Mouse (Mus musculus) CH12.LX (cell line): Measurements from ENCODE around the gene Dmac2. TPM values are rescaled to one million over a fixed set of nuclear protein-coding genes. Genes with fewer than 3 reads are reported as not detected.

Experiments used
- DNase-seq: peaks from one replicate; pipeline ENCODE4 v3.0.0-alpha.2; 2013; ENCODE audit errors: extremely low read depth
- H3K27ac ChIP-seq: 2 replicates; pipeline ENCODE4 v1.5.1; 2012; ENCODE audit warnings: low read depth, mild to moderate bottlenecking, control low read depth, moderate library complexity; ENCODE audit not compliant: insufficient read depth
- H3K27me3 ChIP-seq: replicated peaks from 2 replicates; pipeline ENCODE3; 2012; ENCODE audit warnings: inconsistent platforms
- H3K36me3 ChIP-seq, 2 experiments: replicated peaks in 1 of 2; 2 replicates each; pipeline versions ENCODE3 to v1.6.1; 2012; ENCODE audit warnings: inconsistent platforms in 1 of 2, low read length in 1 of 2, mild to moderate bottlenecking in 1 of 2, mixed read lengths in 1 of 2, moderate library complexity in 1 of 2; ENCODE audit not compliant: control insufficient read depth in 1 of 2, insufficient read depth in 1 of 2
- H3K4me1 ChIP-seq, 2 experiments: 2 replicates each; pipeline ENCODE4 v1.6.1; 2012; ENCODE audit warnings: inconsistent platforms in 1 of 2, moderate library complexity in 1 of 2; ENCODE audit not compliant: insufficient read depth in 2 of 2, control insufficient read depth in 1 of 2
- H3K4me2 ChIP-seq: 2 replicates; pipeline ENCODE4 v1.6.1; 2012; ENCODE audit warnings: low read depth, mild to moderate bottlenecking, control low read depth; ENCODE audit not compliant: poor library complexity, insufficient read depth, severe bottlenecking
- H3K4me3 ChIP-seq, 3 experiments: fragments of 150-350 bp in 1 of 3; sonication (generic) in 1 of 3; replicated peaks in 1 of 3; 2 replicates each; pipeline versions ENCODE3 to v1.5.1; 2011 to 2012; ENCODE audit warnings: low read depth in 2 of 3, low read length in 2 of 3, mild to moderate bottlenecking in 2 of 3, moderate library complexity in 2 of 3, control low read depth in 1 of 3, improper control_type of control experiment in 1 of 3, inconsistent platforms in 1 of 3, mixed read lengths in 1 of 3; ENCODE audit not compliant: poor library complexity in 1 of 3
- H3K79me2 ChIP-seq: replicated peaks from 2 replicates; pipeline ENCODE4 v1.6.1; 2012; ENCODE audit warnings: mild to moderate bottlenecking, moderate library complexity; ENCODE audit not compliant: control insufficient read depth, poor library complexity, insufficient read depth, severe bottlenecking; ENCODE audit errors: extremely low read depth
- H3K9ac ChIP-seq: 2 replicates; pipeline ENCODE4 v1.6.1; 2012; ENCODE audit warnings: low read depth, mild to moderate bottlenecking, control low read depth, moderate library complexity; ENCODE audit not compliant: insufficient read depth
- H3K9me3 ChIP-seq: replicated peaks from 2 replicates; pipeline ENCODE3; 2012; ENCODE audit warnings: low read length, inconsistent platforms, mixed read lengths
- BHLHE40 ChIP-seq: IDR thresholded peaks from 2 replicates; pipeline ENCODE4 v1.6.1; 2011; ENCODE audit warnings: mild to moderate bottlenecking, low read depth, low read length, improper control_type of control experiment
- CHD2 ChIP-seq: IDR thresholded peaks from 2 replicates; pipeline ENCODE4 v1.6.1; 2011; ENCODE audit warnings: low read length, improper control_type of control experiment
- CTCF ChIP-seq, 2 experiments: IDR thresholded peaks in 1 of 2; conservative IDR thresholded peaks in 1 of 2; 2 replicates each; pipeline ENCODE4 v1.5.1; 2011 to 2012; ENCODE audit warnings: low read depth in 2 of 2, low read length in 2 of 2, improper control_type of control experiment in 1 of 2, inconsistent platforms in 1 of 2, mild to moderate bottlenecking in 1 of 2, moderate library complexity in 1 of 2
- E2F4 ChIP-seq: IDR thresholded peaks from 2 replicates; pipeline ENCODE4 v1.6.1; 2011; ENCODE audit warnings: low read depth, low read length, improper control_type of control experiment; ENCODE audit not compliant: insufficient replicate concordance
- EP300 ChIP-seq: IDR thresholded peaks from 2 replicates; pipeline ENCODE4 v1.6.1; 2011; ENCODE audit warnings: low read length, improper control_type of control experiment
- GABPA ChIP-seq: IDR thresholded peaks from 2 replicates; pipeline ENCODE4 v1.6.1; 2012; ENCODE audit warnings: low read depth, low read length, improper control_type of control experiment, inconsistent platforms; ENCODE audit not compliant: insufficient replicate concordance
- IRF4 ChIP-seq: IDR thresholded peaks from 2 replicates; pipeline ENCODE4 v1.6.1; 2014; ENCODE audit warnings: low read depth, mild to moderate bottlenecking, inconsistent platforms, low read length, improper control_type of control experiment
- JUN ChIP-seq: IDR thresholded peaks from 2 replicates; pipeline ENCODE4 v1.6.1; 2011; ENCODE audit warnings: low read depth, mild to moderate bottlenecking, low read length, improper control_type of control experiment, moderate library complexity; ENCODE audit not compliant: insufficient read depth
- KAT2A ChIP-seq: IDR thresholded peaks from 2 replicates; pipeline ENCODE4 v1.6.1; 2012; ENCODE audit warnings: low read length, improper control_type of control experiment, inconsistent platforms; ENCODE audit not compliant: insufficient replicate concordance
- MAFK ChIP-seq: IDR thresholded peaks from 2 replicates; pipeline ENCODE4 v1.6.1; 2011; ENCODE audit warnings: low read length, improper control_type of control experiment; ENCODE audit not compliant: insufficient replicate concordance
- MAX ChIP-seq: IDR thresholded peaks from 2 replicates; pipeline ENCODE4 v1.6.1; 2011; ENCODE audit warnings: low read length, improper control_type of control experiment
- MAZ ChIP-seq: IDR thresholded peaks from 2 replicates; pipeline ENCODE4 v1.6.1; 2012; ENCODE audit warnings: low read depth, mild to moderate bottlenecking, inconsistent platforms, low read length, improper control_type of control experiment, moderate library complexity
- MEF2A ChIP-seq: IDR thresholded peaks from 2 replicates; pipeline ENCODE4 v1.6.1; 2014; ENCODE audit warnings: low read depth, mild to moderate bottlenecking, inconsistent platforms, low read length, improper control_type of control experiment, borderline replicate concordance
- MXI1 ChIP-seq: IDR thresholded peaks from 2 replicates; pipeline ENCODE4 v1.6.1; 2011; ENCODE audit warnings: mild to moderate bottlenecking, low read depth, low read length, improper control_type of control experiment
- MYC ChIP-seq: IDR thresholded peaks from 2 replicates; pipeline ENCODE4 v1.6.1; 2011; ENCODE audit warnings: low read depth, mild to moderate bottlenecking, improper control_type of control experiment, low read length
- PAX5 ChIP-seq: IDR thresholded peaks from 2 replicates; pipeline ENCODE4 v1.6.1; 2012; ENCODE audit warnings: low read length, inconsistent platforms, mixed read lengths
- POLR2AphosphoS2 ChIP-seq: IDR thresholded peaks from 2 replicates; pipeline ENCODE4 v1.6.1; 2011; ENCODE audit warnings: low read depth, low read length, improper control_type of control experiment
- RAD21 ChIP-seq: IDR thresholded peaks from 2 replicates; pipeline ENCODE4 v1.6.1; 2011; ENCODE audit warnings: low read depth, mild to moderate bottlenecking, low read length, improper control_type of control experiment, moderate library complexity
- RCOR1 ChIP-seq: conservative IDR thresholded peaks from 2 replicates; pipeline ENCODE4 v1.6.1; 2012; ENCODE audit warnings: low read depth, mild to moderate bottlenecking, inconsistent platforms, low read length, improper control_type of control experiment
- SIN3A ChIP-seq: IDR thresholded peaks from 2 replicates; pipeline ENCODE4 v1.6.1; 2012; ENCODE audit warnings: low read length, improper control_type of control experiment, inconsistent platforms
- TBP ChIP-seq: conservative IDR thresholded peaks from 2 replicates; pipeline ENCODE4 v1.6.1; 2011; ENCODE audit warnings: low read depth, low read length, improper control_type of control experiment
- USF1 ChIP-seq: IDR thresholded peaks from 2 replicates; pipeline ENCODE4 v1.6.1; 2014; ENCODE audit warnings: low read depth, mild to moderate bottlenecking, inconsistent platforms, low read length, improper control_type of control experiment
- ZC3H11A ChIP-seq: IDR thresholded peaks from 2 replicates; pipeline ENCODE4 v1.6.1; 2012; ENCODE audit warnings: low read depth, mild to moderate bottlenecking, inconsistent platforms, low read length, improper control_type of control experiment
- ZKSCAN1 ChIP-seq: IDR thresholded peaks from 2 replicates; pipeline ENCODE4 v1.6.1; 2012; ENCODE audit warnings: low read depth, inconsistent platforms, low read length, improper control_type of control experiment, borderline replicate concordance
- ZMIZ1 ChIP-seq: IDR thresholded peaks from 2 replicates; pipeline ENCODE4 v1.6.1; 2012; ENCODE audit warnings: low read depth, mild to moderate bottlenecking, inconsistent platforms, low read length, improper control_type of control experiment
- ZNF384 ChIP-seq: IDR thresholded peaks from 2 replicates; pipeline ENCODE4 v1.6.1; 2012; ENCODE audit warnings: low read depth, low read length, improper control_type of control experiment, inconsistent platforms
- dilution Hi-C: fragments of 300-500 bp; cut with MboI; formaldehyde crosslinking; loops from 2 replicates; pipeline ENCODE4 v1.14.3; 2020; ENCODE audit warnings: low sequenced_read_pairs; ENCODE audit not compliant: extremely low pct_unique_long_range_greater_than_20kb, extremely low pct_ligation_motif_present
- in situ Hi-C: fragments of 300-500 bp; cut with MboI; formaldehyde crosslinking; loops from 3 replicates; pipeline ENCODE4 v1.14.3; 2019; ENCODE audit warnings: low sequenced_read_pairs, low pct_ligation_motif_present, low pct_unique_long_range_greater_than_20kb, mixed read lengths
- polyA plus RNA-seq: library from polyadenylated mRNA; unstranded; fragments of >175 nt; gene quantifications from 2 replicates; pipeline ENCODE4 v1.2.1, GENCODE M21; 2012; ENCODE audit warnings: low read depth; ENCODE audit not compliant: insufficient read length
- total RNA-seq, 2 experiments: library from RNA; depleted of rRNA; stranded (reverse); fragments of 300-350 nt in 1 of 2; fragments of >200 nt in 1 of 2; gene quantifications; 2 replicates each; pipeline ENCODE4 v1.2.3; 2012 to 2014

The Dmac2 gene
- total and polyA plus RNA-seq, 3 experiments: 18.7 to 35.0 (median 19.8) TPM

DNA sequence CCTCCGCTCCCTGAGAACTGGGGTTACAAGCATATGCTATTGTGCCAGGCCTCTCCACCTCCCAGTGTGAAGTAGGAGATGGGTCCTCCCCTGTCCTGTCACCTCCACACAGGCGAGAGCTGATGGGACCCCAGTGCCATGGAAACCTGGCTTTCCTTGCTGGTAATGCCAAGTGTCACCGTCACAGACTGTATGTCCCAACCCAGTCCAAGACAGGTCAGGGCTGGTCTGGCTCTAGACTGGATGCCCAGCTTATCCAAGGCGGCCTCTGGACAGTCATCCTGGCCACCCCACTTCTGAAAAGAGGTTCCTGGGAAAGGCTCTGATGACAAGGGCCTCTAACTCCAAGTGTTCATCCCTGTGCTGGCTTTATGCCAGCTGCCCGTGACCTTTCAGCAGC is 17.9 kb downstream of the Dmac2 start:
- TF ChIP-seq POLR2AphosphoS2 (no peak), RCOR1 (no peak), ZNF384 (no peak), TBP (no peak), PAX5 (no peak), IRF4 (no peak), RAD21 (no peak), ZKSCAN1 (no peak), ZC3H11A (no peak), CHD2 (no peak), SIN3A (no peak), E2F4 (no peak), MXI1 (no peak), MAZ (no peak), BHLHE40 (no peak), MEF2A (no peak), GABPA (no peak), USF1 (no peak), EP300 (no peak), MAX (no peak)
- dilution Hi-C loops: no loop called here

DNA sequence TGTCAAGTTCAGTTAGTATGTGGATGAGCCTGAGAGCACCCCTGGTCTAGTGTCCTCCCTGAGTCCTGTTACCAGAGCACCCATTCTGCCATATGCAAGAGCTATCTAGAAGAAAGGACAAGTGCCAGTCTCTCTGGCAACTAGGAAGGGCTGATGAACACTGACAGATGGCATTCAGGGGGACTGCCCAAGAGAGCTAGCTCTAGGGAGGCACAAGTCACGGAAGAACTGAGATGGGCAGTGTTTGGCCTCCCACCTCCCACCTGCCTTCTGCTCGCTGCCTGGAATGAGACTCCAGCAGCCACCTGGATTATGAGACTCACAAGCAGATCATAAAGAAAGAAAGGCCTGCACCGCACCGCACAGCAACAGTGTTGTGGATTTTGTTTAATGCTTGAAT is 20.5 kb downstream of the Dmac2 start:
- Histone ChIP-seq H3K9me3 (no peaks in the 10 kb centered on the region), H3K36me3 (peaks cover 0 to 22% of the 10 kb centered on the region in 2 experiments), H3K9ac (no peak overlapping the region), H3K27me3 (no peaks in the 10 kb centered on the region), H3K4me2 (no peak overlapping the region), H3K4me1 (peaks cover 7 to 16% of the 10 kb centered on the region in 2 experiments), H3K27ac (no peak overlapping the region), H3K79me2 (no peaks in the 10 kb centered on the region), H3K4me3 (no peak overlapping the region)
- no peak for TF ChIP-seq ZNF384
- no peak for TF ChIP-seq KAT2A
- no peak for TF ChIP-seq MAFK
- no peak for TF ChIP-seq EP300
- no peak for TF ChIP-seq IRF4
- no peak for TF ChIP-seq MYC
- TF ChIP-seq E2F4: no peak
- TF ChIP-seq POLR2AphosphoS2: no peak
- no peak for TF ChIP-seq RCOR1
- TF ChIP-seq JUN: no peak
- no peak for TF ChIP-seq ZMIZ1
- no peak for TF ChIP-seq MEF2A
- TF ChIP-seq MAX: no peak
- TF ChIP-seq CHD2: no peak
- no peak for TF ChIP-seq CTCF (conservative IDR thresholded peaks at IDR 0.05 in 1 of 2, IDR thresholded peaks at IDR 0.05 in 1 of 2; ENCODE audit: low read depth in 2 of 2, low read length in 2 of 2)
- in situ Hi-C loops: no loop called here
- no peak for DNase-seq
- dilution Hi-C loops: no loop called here

More for the DNA sequence above, 17.9 kb downstream of the Dmac2 start:
- no peak overlapping the region for H3K9ac ChIP-seq
- no peaks in the 10 kb centered on the region for H3K27me3 ChIP-seq
- no peak overlapping the region for H3K27ac ChIP-seq
- H3K4me2 ChIP-seq: no peak overlapping the region
- peaks cover 13 to 32% of the 10 kb centered on the region in 2 experiments for H3K4me1 ChIP-seq
- H3K79me2 ChIP-seq: no peaks in the 10 kb centered on the region
- DNase-seq: no peak
- no peak overlapping the region for H3K4me3 ChIP-seq
- in situ Hi-C loops: no loop called here
- H3K9me3 ChIP-seq: no peaks in the 10 kb centered on the region
- H3K36me3 ChIP-seq: peaks cover 0 to 28% of the 10 kb centered on the region in 2 experiments
